Mouse (Mus musculus) erythroblast, embryonic 14.5 days (primary cell): ENCODE data around the gene Ispd.

Experiments used
- GATA1 ChIP-seq: IDR thresholded peaks from 2 replicates; pipeline ENCODE4 v1.6.1; 2012; ENCODE audit warnings: low read length, inconsistent platforms, mixed read lengths
- TAL1 ChIP-seq: IDR thresholded peaks from 3 replicates; pipeline ENCODE4 v1.6.1; 2012; ENCODE audit warnings: low read length, inconsistent platforms, mixed read lengths

- TF ChIP-seq GATA1 = no peak
- no peak for TF ChIP-seq TAL1
Measured at GRCm38 (mm10) chr12:36564146-36564545, 182.9 kb downstream of the Ispd start.
